Mouse (Mus musculus): ENCODE results near the gene Ap5b1. TPM values are rescaled to one million over a fixed set of nuclear protein-coding genes. Genes with fewer than 3 reads are reported as not detected.

Ap5b1 gene
- polyA plus RNA-seq, 1 experiment from 2014 or later: 4.0 TPM

DNA sequence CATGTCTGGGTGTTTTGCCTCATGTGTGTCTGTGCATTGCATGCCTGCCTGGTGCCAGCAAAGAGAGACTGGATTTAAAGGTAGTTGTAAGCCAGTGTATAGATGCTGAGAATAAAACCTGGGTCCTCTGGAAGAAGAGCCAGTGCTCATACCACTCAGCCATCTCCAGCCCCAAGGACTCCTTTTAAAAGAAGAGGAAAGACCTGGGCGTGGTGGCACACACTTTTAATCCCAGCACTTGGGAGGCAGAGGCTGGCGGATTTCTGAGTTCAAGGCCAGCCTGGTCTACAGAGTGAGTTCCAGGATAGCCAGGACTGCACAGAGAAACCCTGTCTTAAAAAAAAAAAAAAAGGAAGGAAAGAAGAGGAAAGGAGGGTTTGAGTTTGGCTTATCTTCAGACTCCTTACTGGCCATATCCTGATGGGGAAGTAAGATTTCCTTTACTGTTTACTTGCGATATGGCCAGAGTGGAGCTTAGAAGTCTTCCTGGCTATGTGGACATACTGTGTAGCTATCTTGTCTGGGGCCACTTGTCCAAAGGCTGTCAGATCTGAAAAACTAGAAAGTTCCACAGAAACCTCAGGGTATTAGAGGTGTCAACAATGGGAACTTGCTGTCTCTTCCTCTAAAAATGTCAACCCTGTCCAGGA, 45.1 kb downstream of the Ap5b1 start:
- Histone ChIP-seq H3K36me3 (ENCODE audit: control insufficient read depth, insufficient read depth) (peaks cover 8% of the 10 kb centered on the region), H3K4me3 (ENCODE audit: low read length) (no peak overlapping the region), H3K4me2 (ENCODE audit: low read depth, low read length) (no peak overlapping the region), H3K27ac (ENCODE audit: low read length) (no peak overlapping the region), H3K9me3 (replicated peaks; ENCODE audit: control insufficient read depth, low read length) (no peaks in the 10 kb centered on the region), H3K9ac (ENCODE audit: low read length) (no peak overlapping the region), H3K27me3 (ENCODE audit: control insufficient read depth, insufficient read depth, low read length) (no peaks in the 10 kb centered on the region), H3K4me1 (ENCODE audit: control insufficient read depth, insufficient read depth, low read length) (peaks cover 17% of the 10 kb centered on the region)
- 64% methylated on average over 3 of the region's 3 CpGs for WGBS
- ATAC-seq (replicated peaks; ENCODE audit: extremely low read depth, insufficient read depth, low FRiP score): no peak

DNA sequence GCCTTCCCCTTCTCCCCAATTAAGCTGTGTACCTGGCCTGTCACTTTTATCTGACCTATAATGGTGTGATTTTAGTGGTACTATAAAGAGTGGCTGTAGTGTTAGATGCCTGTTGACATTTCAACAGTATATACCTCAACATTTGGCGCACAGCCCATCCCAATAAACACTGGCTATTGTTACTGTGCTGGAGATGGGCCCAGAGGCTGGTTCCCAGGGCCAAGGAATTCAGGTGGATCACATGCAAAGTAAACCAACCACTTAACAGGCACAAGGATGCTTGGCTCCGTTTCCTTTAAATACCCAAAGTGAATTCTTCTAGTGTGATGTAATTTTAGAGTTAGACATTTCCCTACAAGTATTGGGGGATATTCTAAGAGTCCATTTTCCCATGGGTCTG, 47.1 kb downstream of the Ap5b1 start:
- ATAC-seq (replicated peaks; ENCODE audit: extremely low read depth, insufficient read depth, low FRiP score): no peak
- no peaks in the 10 kb centered on the region for H3K9me3 ChIP-seq (replicated peaks; ENCODE audit: control insufficient read depth, low read length)
- H3K4me1 ChIP-seq (ENCODE audit: control insufficient read depth, insufficient read depth, low read length): peaks cover 9% of the 10 kb centered on the region; the same call in 1 of the 2 replicates
- no peak overlapping the region for H3K4me2 ChIP-seq (ENCODE audit: low read depth, low read length)
- H3K9ac ChIP-seq (ENCODE audit: low read length): no peak overlapping the region
- H3K36me3 ChIP-seq (ENCODE audit: control insufficient read depth, insufficient read depth): no peaks in the 10 kb centered on the region
- H3K4me3 ChIP-seq (ENCODE audit: low read length): no peak overlapping the region
- WGBS: 49% methylated on average over 2 of the region's 2 CpGs
- no peak overlapping the region for H3K27ac ChIP-seq (ENCODE audit: low read length)
- no peaks in the 10 kb centered on the region for H3K27me3 ChIP-seq (ENCODE audit: control insufficient read depth, insufficient read depth, low read length)

DNA sequence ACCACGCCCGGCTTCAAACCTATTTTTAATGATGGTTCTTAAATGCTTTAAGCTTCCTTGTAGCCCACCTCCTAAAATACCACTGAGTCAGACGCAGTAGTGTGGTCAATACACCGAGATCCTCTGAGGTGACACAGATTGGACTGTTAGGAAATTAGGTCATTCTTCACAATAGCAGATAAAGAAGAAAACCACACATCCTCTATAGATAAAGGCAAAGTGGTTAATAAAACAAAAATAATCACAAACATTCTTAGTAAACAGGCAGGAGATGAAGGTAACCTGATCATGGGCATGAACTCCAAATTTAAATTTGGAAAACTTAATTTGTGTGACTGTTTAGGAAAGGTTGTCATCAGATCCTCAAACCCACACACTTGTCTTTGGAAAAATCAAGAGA, 52.2 kb downstream of the Ap5b1 start:
- Histone ChIP-seq H3K4me2 (ENCODE audit: low read depth, low read length) (no peak overlapping the region), H3K4me3 (ENCODE audit: low read length) (no peak overlapping the region), H3K9ac (ENCODE audit: low read length) (no peak overlapping the region), H3K27me3 (ENCODE audit: control insufficient read depth, insufficient read depth, low read length) (no peaks in the 10 kb centered on the region), H3K4me1 (ENCODE audit: control insufficient read depth, insufficient read depth, low read length) (0 out of 2 replicates have a peak, but pooled peaks cover under 1% of the 10 kb centered on the region), H3K9me3 (replicated peaks; ENCODE audit: control insufficient read depth, low read length) (no peaks in the 10 kb centered on the region), H3K36me3 (ENCODE audit: control insufficient read depth, insufficient read depth) (no peaks in the 10 kb centered on the region), H3K27ac (ENCODE audit: low read length) (no peak overlapping the region)
- ATAC-seq (replicated peaks; ENCODE audit: extremely low read depth, insufficient read depth, low FRiP score): no peak
- 54% methylated on average over 4 of the region's 4 CpGs for WGBS

Other genes starting within 250 kb of the Ap5b1 start
- gene Catsper1, start 232.3 kb upstream of the Ap5b1 start, polyA plus RNA-seq (2015; fragmentation: Nextera tagmentation; extraction: Ambion mirVana): not detected in 2 replicates
- gene Cst6, start 218.5 kb upstream of the Ap5b1 start, polyA plus RNA-seq (2015; fragmentation: Nextera tagmentation; extraction: Ambion mirVana): 1.00 and 2.1 TPM in 2 replicates
- 44.5 and 45.2 TPM in 2 replicates for gene Eif1ad, start 201.3 kb upstream of the Ap5b1 start, polyA plus RNA-seq (2015; fragmentation: Nextera tagmentation; extraction: Ambion mirVana)
- 441 and 465 TPM in 2 replicates for gene Banf1, start 200.9 kb upstream of the Ap5b1 start, polyA plus RNA-seq (2015; fragmentation: Nextera tagmentation; extraction: Ambion mirVana)
- 49.6 and 54.7 TPM in 2 replicates for gene Sart1, start 179.3 kb upstream of the Ap5b1 start, polyA plus RNA-seq (2015; fragmentation: Nextera tagmentation; extraction: Ambion mirVana)
- gene Tsga10ip, start 165.5 kb upstream of the Ap5b1 start, polyA plus RNA-seq (2015; fragmentation: Nextera tagmentation; extraction: Ambion mirVana): 1.6 and 2.1 TPM in 2 replicates
- 219 and 232 TPM in 2 replicates for gene Drap1, start 143.0 kb upstream of the Ap5b1 start, polyA plus RNA-seq (2015; fragmentation: Nextera tagmentation; extraction: Ambion mirVana)
- gene AI837181, start 142.9 kb upstream of the Ap5b1 start, polyA plus RNA-seq (2015; fragmentation: Nextera tagmentation; extraction: Ambion mirVana): 34.6 and 41.8 TPM in 2 replicates
- gene Fosl1, start 120.5 kb upstream of the Ap5b1 start, polyA plus RNA-seq (2015; fragmentation: Nextera tagmentation; extraction: Ambion mirVana): 0.16 TPM in 1 of 2 replicates, not detected in the other
- gene Ccdc85b, start 110.1 kb upstream of the Ap5b1 start, polyA plus RNA-seq (2015; fragmentation: Nextera tagmentation; extraction: Ambion mirVana): 7.6 and 8.0 TPM in 2 replicates
- 108 TPM in 2 replicates for gene Fibp, start 107.4 kb upstream of the Ap5b1 start, polyA plus RNA-seq (2015; fragmentation: Nextera tagmentation; extraction: Ambion mirVana)
- gene Ctsw, start 99.5 kb upstream of the Ap5b1 start, polyA plus RNA-seq (2015; fragmentation: Nextera tagmentation; extraction: Ambion mirVana): 3.1 and 7.4 TPM in 2 replicates
- 62.7 and 76.1 TPM in 2 replicates for gene Efemp2, start 94.1 kb upstream of the Ap5b1 start, polyA plus RNA-seq (2015; fragmentation: Nextera tagmentation; extraction: Ambion mirVana)
- gene Mus81, start 79.6 kb upstream of the Ap5b1 start, polyA plus RNA-seq (2015; fragmentation: Nextera tagmentation; extraction: Ambion mirVana): 50.1 and 52.9 TPM in 2 replicates
- gene Cfl1, start 77.6 kb upstream of the Ap5b1 start, polyA plus RNA-seq (2015; fragmentation: Nextera tagmentation; extraction: Ambion mirVana): 1,696 and 1,829 TPM in 2 replicates
- gene 1700020D05Rik, start 64.2 kb upstream of the Ap5b1 start, polyA plus RNA-seq (2015; fragmentation: Nextera tagmentation; extraction: Ambion mirVana): not detected in 2 replicates
- 17.2 and 18.3 TPM in 2 replicates for gene Snx32, start 57.5 kb upstream of the Ap5b1 start, polyA plus RNA-seq (2015; fragmentation: Nextera tagmentation; extraction: Ambion mirVana)
- 0.54 and 0.61 TPM in 2 replicates for gene Ovol1, start 7.4 kb upstream of the Ap5b1 start, polyA plus RNA-seq (2015; fragmentation: Nextera tagmentation; extraction: Ambion mirVana)
- gene Rnaseh2c, start 33.8 kb downstream of the Ap5b1 start, polyA plus RNA-seq (2015; fragmentation: Nextera tagmentation; extraction: Ambion mirVana): 76.7 and 80.0 TPM in 2 replicates
- 30.3 and 31.8 TPM in 2 replicates for gene Kat5, start 42.2 kb downstream of the Ap5b1 start, polyA plus RNA-seq (2015; fragmentation: Nextera tagmentation; extraction: Ambion mirVana)
- gene Rela, start 69.5 kb downstream of the Ap5b1 start, polyA plus RNA-seq (2015; fragmentation: Nextera tagmentation; extraction: Ambion mirVana): 37.7 and 38.2 TPM in 2 replicates
- 23.5 and 24.9 TPM in 2 replicates for gene Sipa1, start 95.7 kb downstream of the Ap5b1 start, polyA plus RNA-seq (2015; fragmentation: Nextera tagmentation; extraction: Ambion mirVana)
- gene Map3k11, start 120.7 kb downstream of the Ap5b1 start, polyA plus RNA-seq (2015; fragmentation: Nextera tagmentation; extraction: Ambion mirVana): 24.4 and 26.8 TPM in 2 replicates
- gene Pcnx3, start 120.9 kb downstream of the Ap5b1 start, polyA plus RNA-seq (2015; fragmentation: Nextera tagmentation; extraction: Ambion mirVana): 11.5 and 13.4 TPM in 2 replicates
- gene Kcnk7, start 136.3 kb downstream of the Ap5b1 start, polyA plus RNA-seq (2015; fragmentation: Nextera tagmentation; extraction: Ambion mirVana): 0.18 and 0.24 TPM in 2 replicates
- 92.3 and 97.5 TPM in 2 replicates for gene Ehbp1l1, start 158.3 kb downstream of the Ap5b1 start, polyA plus RNA-seq (2015; fragmentation: Nextera tagmentation; extraction: Ambion mirVana)
- gene Fam89b, start 161.6 kb downstream of the Ap5b1 start, polyA plus RNA-seq (2015; fragmentation: Nextera tagmentation; extraction: Ambion mirVana): 68.6 and 72.3 TPM in 2 replicates
- 27.3 and 31.5 TPM in 2 replicates for gene Ltbp3, start 172.9 kb downstream of the Ap5b1 start, polyA plus RNA-seq (2015; fragmentation: Nextera tagmentation; extraction: Ambion mirVana)
- 62.1 and 66.6 TPM in 2 replicates for gene Scyl1, start 203.4 kb downstream of the Ap5b1 start, polyA plus RNA-seq (2015; fragmentation: Nextera tagmentation; extraction: Ambion mirVana)